Mouse (Mus musculus) embryonic facial prominence, embryonic 13.5 days (tissue): ENCODE results near the gene Gimap7. TPM values are rescaled to one million over a fixed set of nuclear protein-coding genes. Genes with fewer than 3 reads are reported as not detected.
A peak's percentile ranks its signal among the peaks of the same experiment; 100 is the strongest.

Experiments
- ATAC-seq: fragments of 200-750 bp; cut with Nextera tagmentation; 2 replicates; pipeline ENCODE4 v1.8.0; 2017; ENCODE audit warnings: low read depth; ENCODE audit not compliant: insufficient number of reproducible peaks, insufficient read depth, low FRiP score, low TSS enrichment
- H3K27ac ChIP-seq: fragments of 300-500 bp; sonication (generic); 2 replicates; pipeline ENCODE4 v1.5.1; 2015; ENCODE audit warnings: moderate library complexity, mild to moderate bottlenecking, inconsistent platforms
- H3K27me3 ChIP-seq: fragments of 300-500 bp; sonication (generic); 2 replicates; pipeline ENCODE4 v1.6.1; 2015; ENCODE audit warnings: mild to moderate bottlenecking, inconsistent platforms
- H3K36me3 ChIP-seq: fragments of 300-500 bp; sonication (generic); 2 replicates; pipeline ENCODE4 v1.6.1; 2015; ENCODE audit warnings: mild to moderate bottlenecking, inconsistent platforms
- H3K4me1 ChIP-seq: fragments of 300-500 bp; sonication (generic); 2 replicates; pipeline ENCODE4 v1.6.1; 2015; ENCODE audit warnings: inconsistent platforms
- H3K4me2 ChIP-seq: fragments of 300-500 bp; sonication (generic); 2 replicates; pipeline ENCODE4 v1.6.1; 2015; ENCODE audit warnings: moderate library complexity, mild to moderate bottlenecking, inconsistent platforms
- H3K4me3 ChIP-seq: fragments of 300-500 bp; sonication (generic); 2 replicates; pipeline ENCODE4 v1.5.1; 2015; ENCODE audit warnings: mild to moderate bottlenecking, inconsistent platforms
- H3K9ac ChIP-seq: fragments of 300-500 bp; sonication (generic); 2 replicates; pipeline ENCODE4 v1.6.1; 2015; ENCODE audit warnings: mild to moderate bottlenecking, inconsistent platforms
- H3K9me3 ChIP-seq: fragments of 300-500 bp; sonication (generic); 2 replicates; pipeline ENCODE4 v1.6.1; 2016; ENCODE audit warnings: inconsistent platforms
- WGBS: fragments of 180-500 bp; shearing (Covaris S2); methylation state at CpG from one replicate; pipeline ENCODE4 v1.1.7; 2015; ENCODE audit warnings: mixed read lengths; 5-methylcytosine and 5-hydroxymethylcytosine counted together
- polyA plus RNA-seq: library from polyadenylated mRNA; unstranded; fragments of >200 nt; fragmentation: Nextera tagmentation; extraction: Ambion mirVana; gene quantifications from 2 replicates; pipeline ENCODE4 v1.2.1, GENCODE M21; 2015

The Gimap7 gene
- polyA plus RNA-seq, 1 experiment from 2014 or later, result not detected

GRCm38 (mm10) chr6:48745959-48746889 lies 27.8 kb downstream of the Gimap7 start, which contains the start of gene Gimap5:
Gene Gimap5, plus strand, starts transcription at chr6:48746197.
- Histone ChIP-seq H3K27me3 (peaks cover 49% of the 10 kb centered on the region), H3K4me3 (no peak within 1 kb of the TSS), H3K27ac (no peak within 1 kb of the TSS), H3K36me3 (no peaks in the 10 kb centered on the region), H3K9ac (0 out of 2 replicates have a peak within 1 kb of the TSS, but pooled peaks have one; percentile 27), H3K4me1 (peaks cover 8% of the 10 kb centered on the region), H3K9me3 (no peaks in the 10 kb centered on the region), H3K4me2 (peak within 1 kb of the TSS; percentile 30)
- 42% methylated on average over 16 of the region's 16 CpGs for WGBS
- ATAC-seq, result no peak

GRCm38 (mm10) chr6:48747091-48747966 lies 28.9 kb downstream of the Gimap7 start:
- Histone ChIP-seq H3K9ac (no peak overlapping the region), H3K4me3 (no peak overlapping the region), H3K27ac (no peak overlapping the region), H3K4me1 (peaks cover 7% of the 10 kb centered on the region), H3K9me3 (no peaks in the 10 kb centered on the region), H3K27me3 (peaks cover 38% of the 10 kb centered on the region), H3K36me3 (no peaks in the 10 kb centered on the region), H3K4me2 (no peak overlapping the region)
- no peak for ATAC-seq
- WGBS, result 67% methylated on average over 7 of the region's 7 CpGs

GRCm38 (mm10) chr6:48763567-48764270 lies 45.3 kb downstream of the Gimap7 start:
- peaks cover 2% of the 10 kb centered on the region; the same call in 1 of the 2 replicates for H3K4me1 ChIP-seq
- H3K9ac ChIP-seq, result no peak overlapping the region
- no peaks in the 10 kb centered on the region for H3K36me3 ChIP-seq
- no peak for ATAC-seq
- no peak overlapping the region for H3K4me3 ChIP-seq
- H3K9me3 ChIP-seq, result no peaks in the 10 kb centered on the region
- H3K27me3 ChIP-seq, result no peaks in the 10 kb centered on the region
- H3K4me2 ChIP-seq, result no peak overlapping the region
- WGBS, result 45% methylated on average over 7 of the region's 7 CpGs
- no peak overlapping the region for H3K27ac ChIP-seq

- Histone ChIP-seq H3K36me3 (no peaks in the 10 kb centered on the region), H3K4me1 (peaks cover 2% of the 10 kb centered on the region; the same call in 1 of the 2 replicates), H3K4me3 (no peak overlapping the region), H3K4me2 (no peak overlapping the region), H3K9me3 (no peaks in the 10 kb centered on the region), H3K9ac (no peak overlapping the region), H3K27ac (no peak overlapping the region), H3K27me3 (no peaks in the 10 kb centered on the region)
- ATAC-seq, result no peak
- WGBS, result 90% methylated on average over 10 of the region's 10 CpGs
Measured at GRCm38 (mm10) chr6:48764496-48764895, 46.1 kb downstream of the Gimap7 start.

GRCm38 (mm10) chr6:48768178-48768869 lies 49.9 kb downstream of the Gimap7 start:
- Histone ChIP-seq H3K4me1 (peaks cover 2% of the 10 kb centered on the region; the same call in 1 of the 2 replicates), H3K27me3 (no peaks in the 10 kb centered on the region), H3K4me2 (no peak overlapping the region), H3K4me3 (no peak overlapping the region), H3K36me3 (no peaks in the 10 kb centered on the region), H3K27ac (no peak overlapping the region), H3K9ac (no peak overlapping the region), H3K9me3 (no peaks in the 10 kb centered on the region)
- ATAC-seq, result no peak
- 73% methylated on average over 9 of the region's 9 CpGs for WGBS

GRCm38 (mm10) chr6:48768933-48769332 lies 50.5 kb downstream of the Gimap7 start:
- H3K36me3 ChIP-seq, result no peaks in the 10 kb centered on the region
- H3K4me1 ChIP-seq, result no peaks in the 10 kb centered on the region
- ATAC-seq, result no peak
- 85% methylated on average over 3 of the region's 3 CpGs for WGBS
- H3K9me3 ChIP-seq, result no peaks in the 10 kb centered on the region
- no peak overlapping the region for H3K27ac ChIP-seq
- H3K4me2 ChIP-seq, result no peak overlapping the region
- no peak overlapping the region for H3K4me3 ChIP-seq
- no peak overlapping the region for H3K9ac ChIP-seq
- no peaks in the 10 kb centered on the region for H3K27me3 ChIP-seq

GRCm38 (mm10) chr6:48770696-48771095 lies 52.3 kb downstream of the Gimap7 start, which contains the start of gene Gimap3:
Gene Gimap3, minus strand, starts transcription at chr6:48770851.
- no peak within 1 kb of the TSS for H3K27ac ChIP-seq
- ATAC-seq, result no peak
- H3K36me3 ChIP-seq, result no peaks in the 10 kb centered on the region
- H3K4me1 ChIP-seq, result no peaks in the 10 kb centered on the region
- no peak within 1 kb of the TSS for H3K4me2 ChIP-seq
- no peaks in the 10 kb centered on the region for H3K9me3 ChIP-seq
- no peak within 1 kb of the TSS for H3K4me3 ChIP-seq
- no peak within 1 kb of the TSS for H3K9ac ChIP-seq
- WGBS, result 86% methylated on average over 3 of the region's 3 CpGs
- H3K27me3 ChIP-seq, result no peaks in the 10 kb centered on the region

GRCm38 (mm10) chr6:48772030-48772429 lies 53.6 kb downstream of the Gimap7 start:
- Histone ChIP-seq H3K9me3 (no peaks in the 10 kb centered on the region), H3K27me3 (no peaks in the 10 kb centered on the region), H3K36me3 (no peaks in the 10 kb centered on the region), H3K9ac (no peak overlapping the region), H3K4me1 (no peaks in the 10 kb centered on the region), H3K4me3 (no peak overlapping the region), H3K27ac (no peak overlapping the region), H3K4me2 (no peak overlapping the region)
- WGBS, result 7% methylated on average over 8 of the region's 8 CpGs
- ATAC-seq, result no peak
